Mouse (Mus musculus): ENCODE data around the gene Nat8f4. TPM values are rescaled to one million over a fixed set of nuclear protein-coding genes. Genes with fewer than 3 reads are reported as not detected.

Nat8f4 gene
- total and polyA plus RNA-seq, 2 experiments from 2014 or later = 0.42 to 1.7 TPM

- Histone ChIP-seq H3K4me2 (ENCODE audit: low read depth, low read length) (no peak overlapping the region), H3K9me3 (replicated peaks; ENCODE audit: control insufficient read depth, low read length) (no peaks in the 10 kb centered on the region), H3K4me1 (ENCODE audit: control insufficient read depth, insufficient read depth) (no peaks in the 10 kb centered on the region), H3K9ac (replicated peaks; ENCODE audit: low read depth, low read length) (no peak overlapping the region), H3K4me3 (ENCODE audit: low read depth, low read length) (no peak overlapping the region), H3K27ac (ENCODE audit: low read depth) (no peak overlapping the region), H3K36me3 (replicated peaks; ENCODE audit: control insufficient read depth, insufficient read depth, low read length) (no peaks in the 10 kb centered on the region), H3K27me3 (ENCODE audit: control insufficient read depth, insufficient read depth, low read length) (no peaks in the 10 kb centered on the region)
- ATAC-seq (ENCODE audit: insufficient read depth, low read depth) (no peak), DNase-seq (ENCODE audit: low spot score) (no peak)
- 28% methylated on average over 2 of the region's 2 CpGs for WGBS
- no peak for TF ChIP-seq CTCF (IDR thresholded peaks at IDR 0.05; ENCODE audit: low read depth)
These were observed 55.4 kb downstream of the Nat8f4 start for GRCm38 (mm10) chr6:85849240-85849639.

Other genes with a start within 250 kb of the Nat8f4 start
- gene Nat8f7, start 191.7 kb downstream of the Nat8f4 start, total RNA-seq (2014; rRNA removed; ENCODE audit: low replicate concordance) = not detected in 2 replicates
- not detected in 2 replicates for gene Nat8f7, start 191.7 kb downstream of the Nat8f4 start, polyA plus RNA-seq (2015; fragmentation: Nextera tagmentation; extraction: Ambion mirVana)
- gene Nat8f3, start 139.1 kb downstream of the Nat8f4 start, total RNA-seq (2014; rRNA removed; ENCODE audit: low replicate concordance) = not detected in 2 replicates
- gene Nat8f3, start 139.1 kb downstream of the Nat8f4 start, polyA plus RNA-seq (2015; fragmentation: Nextera tagmentation; extraction: Ambion mirVana) = 0.11 TPM in 1 of 2 replicates, not detected in the other
- not detected in 2 replicates for gene Nat8f6, start 83.9 kb downstream of the Nat8f4 start, total RNA-seq (2014; rRNA removed; ENCODE audit: low replicate concordance)
- gene Nat8f6, start 83.9 kb downstream of the Nat8f4 start, polyA plus RNA-seq (2015; fragmentation: Nextera tagmentation; extraction: Ambion mirVana) = not detected in 2 replicates
- not detected in 2 replicates for gene Nat8f5, start 83.9 kb downstream of the Nat8f4 start, total RNA-seq (2014; rRNA removed; ENCODE audit: low replicate concordance)
- not detected in 2 replicates for gene Nat8f5, start 83.9 kb downstream of the Nat8f4 start, polyA plus RNA-seq (2015; fragmentation: Nextera tagmentation; extraction: Ambion mirVana)
- gene Nat8, start 72.8 kb downstream of the Nat8f4 start, total RNA-seq (2014; rRNA removed; ENCODE audit: low replicate concordance) = not detected in 2 replicates
- gene Nat8, start 72.8 kb downstream of the Nat8f4 start, polyA plus RNA-seq (2015; fragmentation: Nextera tagmentation; extraction: Ambion mirVana) = not detected in 2 replicates
- gene Nat8f2, start 35.7 kb downstream of the Nat8f4 start, total RNA-seq (2014; rRNA removed; ENCODE audit: low replicate concordance) = not detected in 2 replicates
- gene Nat8f2, start 35.7 kb downstream of the Nat8f4 start, polyA plus RNA-seq (2015; fragmentation: Nextera tagmentation; extraction: Ambion mirVana) = not detected in 2 replicates
- gene Tprkb, start 7.0 kb upstream of the Nat8f4 start, total RNA-seq (2014; rRNA removed; ENCODE audit: low replicate concordance) = 8.5 and 15.0 TPM in 2 replicates
- gene Tprkb, start 7.0 kb upstream of the Nat8f4 start, polyA plus RNA-seq (2015; fragmentation: Nextera tagmentation; extraction: Ambion mirVana) = 19.2 and 25.5 TPM in 2 replicates
- gene Nat8f1, start 10.8 kb upstream of the Nat8f4 start, total RNA-seq (2014; rRNA removed; ENCODE audit: low replicate concordance) = 3.6 TPM in 2 replicates
- 5.6 and 7.4 TPM in 2 replicates for gene Nat8f1, start 10.8 kb upstream of the Nat8f4 start, polyA plus RNA-seq (2015; fragmentation: Nextera tagmentation; extraction: Ambion mirVana)
- gene Dusp11, start 56.8 kb upstream of the Nat8f4 start, total RNA-seq (2014; rRNA removed; ENCODE audit: low replicate concordance) = 36.8 and 39.1 TPM in 2 replicates
- gene Dusp11, start 56.8 kb upstream of the Nat8f4 start, polyA plus RNA-seq (2015; fragmentation: Nextera tagmentation; extraction: Ambion mirVana) = 27.7 and 33.5 TPM in 2 replicates
- gene Figla, start 111.3 kb upstream of the Nat8f4 start, total RNA-seq (2014; rRNA removed; ENCODE audit: low replicate concordance) = not detected in 2 replicates
- gene Figla, start 111.3 kb upstream of the Nat8f4 start, polyA plus RNA-seq (2015; fragmentation: Nextera tagmentation; extraction: Ambion mirVana) = not detected in 2 replicates
- gene Add2, start 123.8 kb upstream of the Nat8f4 start, total RNA-seq (2014; rRNA removed; ENCODE audit: low replicate concordance) = 1.2 and 2.6 TPM in 2 replicates
- 1.1 and 1.5 TPM in 2 replicates for gene Add2, start 123.8 kb upstream of the Nat8f4 start, polyA plus RNA-seq (2015; fragmentation: Nextera tagmentation; extraction: Ambion mirVana)

Measured in heart, postnatal 0 days (tissue).